Mouse (Mus musculus): Measurements from ENCODE around the gene Rp9. TPM values are rescaled to one million over a fixed set of nuclear protein-coding genes. Genes with fewer than 3 reads are reported as not detected.
"Not testable (repeated sequence)": the region's sequence is repeated elsewhere in the genome, so short reads cannot be mapped to it uniquely, and the experiment has no call there.

Rp9 gene
- polyA plus RNA-seq, 1 experiment from 2014 or later, result 56.0 TPM

- H3K9ac ChIP-seq (ENCODE audit: low read depth, low read length), result no peak overlapping the region
- no peaks in the 10 kb centered on the region for H3K27me3 ChIP-seq (ENCODE audit: control insufficient read depth, insufficient read depth, low read length)
- no peaks in the 10 kb centered on the region for H3K9me3 ChIP-seq (ENCODE audit: control insufficient read depth, low read length)
- H3K36me3 ChIP-seq (ENCODE audit: control insufficient read depth, insufficient read depth, low read length), result no peaks in the 10 kb centered on the region
- 84% methylated on average over 3 of the region's 3 CpGs for WGBS
- no peak overlapping the region for H3K4me2 ChIP-seq (replicated peaks; ENCODE audit: low read depth, low read length)
- ATAC-seq (ENCODE audit: low FRiP score), result no peak
- no peaks in the 10 kb centered on the region for H3K4me1 ChIP-seq (replicated peaks; ENCODE audit: control insufficient read depth, insufficient read depth, low read length)
- no peak overlapping the region for H3K4me3 ChIP-seq (ENCODE audit: low read depth, low read length)
- DNase-seq (ENCODE audit: low spot score), result no peak
- no peak overlapping the region for H3K27ac ChIP-seq (ENCODE audit: low read depth, low read length)
Measured at GRCm38 (mm10) chr9:22405414-22405813, 64.1 kb downstream of the Rp9 start.

- not testable (repeated sequence) for H3K9ac ChIP-seq (ENCODE audit: low read depth, low read length); H3K27me3 ChIP-seq (ENCODE audit: control insufficient read depth, insufficient read depth, low read length); ATAC-seq (ENCODE audit: low FRiP score); DNase-seq (ENCODE audit: low spot score); H3K9me3 ChIP-seq (ENCODE audit: control insufficient read depth, low read length); H3K4me1 ChIP-seq (replicated peaks; ENCODE audit: control insufficient read depth, insufficient read depth, low read length); H3K36me3 ChIP-seq (ENCODE audit: control insufficient read depth, insufficient read depth, low read length); H3K4me3 ChIP-seq (ENCODE audit: low read depth, low read length); H3K4me2 ChIP-seq (replicated peaks; ENCODE audit: low read depth, low read length); H3K27ac ChIP-seq (ENCODE audit: low read depth, low read length)
- WGBS, result 79% methylated on average over 2 of the region's 2 CpGs
Measured at GRCm38 (mm10) chr9:22403501-22403900, 66.0 kb downstream of the Rp9 start.

- H3K4me1 ChIP-seq (replicated peaks; ENCODE audit: control insufficient read depth, insufficient read depth, low read length), result no peaks in the 10 kb centered on the region
- no peak overlapping the region for H3K27ac ChIP-seq (ENCODE audit: low read depth, low read length)
- no peaks in the 10 kb centered on the region for H3K9me3 ChIP-seq (ENCODE audit: control insufficient read depth, low read length)
- no peaks in the 10 kb centered on the region for H3K36me3 ChIP-seq (ENCODE audit: control insufficient read depth, insufficient read depth, low read length)
- H3K9ac ChIP-seq (ENCODE audit: low read depth, low read length), result no peak overlapping the region
- no peak overlapping the region for H3K4me3 ChIP-seq (ENCODE audit: low read depth, low read length)
- 85% methylated on average over 3 of the region's 3 CpGs for WGBS
- no peak for ATAC-seq (ENCODE audit: low FRiP score)
- H3K27me3 ChIP-seq (ENCODE audit: control insufficient read depth, insufficient read depth, low read length), result no peaks in the 10 kb centered on the region
- no peak for DNase-seq (ENCODE audit: low spot score)
- no peak overlapping the region for H3K4me2 ChIP-seq (replicated peaks; ENCODE audit: low read depth, low read length)
Measured at GRCm38 (mm10) chr9:22402976-22403375, 66.6 kb downstream of the Rp9 start.

- 87% methylated on average over 6 of the region's 6 CpGs for WGBS
- no peak for ATAC-seq (ENCODE audit: low FRiP score)
Measured at GRCm38 (mm10) chr9:22402001-22402400, 67.5 kb downstream of the Rp9 start.

GRCm38 (mm10) chr9:22399021-22399420, 70.5 kb downstream of the Rp9 start:
- WGBS, result 84% methylated on average over 4 of the region's 4 CpGs
- ATAC-seq (ENCODE audit: low FRiP score) (no peak), DNase-seq (ENCODE audit: low spot score) (no peak)
- Histone ChIP-seq H3K4me1 (replicated peaks; ENCODE audit: control insufficient read depth, insufficient read depth, low read length) (no peaks in the 10 kb centered on the region), H3K4me3 (ENCODE audit: low read depth, low read length) (no peak overlapping the region), H3K4me2 (replicated peaks; ENCODE audit: low read depth, low read length) (no peak overlapping the region), H3K9me3 (ENCODE audit: control insufficient read depth, low read length) (no peaks in the 10 kb centered on the region), H3K27ac (ENCODE audit: low read depth, low read length) (no peak overlapping the region), H3K9ac (ENCODE audit: low read depth, low read length) (no peak overlapping the region), H3K27me3 (ENCODE audit: control insufficient read depth, insufficient read depth, low read length) (no peaks in the 10 kb centered on the region), H3K36me3 (ENCODE audit: control insufficient read depth, insufficient read depth, low read length) (no peaks in the 10 kb centered on the region)

More at GRCm38 (mm10) chr9:22402001-22402400, 67.5 kb downstream of the Rp9 start:
- Histone ChIP-seq H3K9me3 (ENCODE audit: control insufficient read depth, low read length) (no peaks in the 10 kb centered on the region), H3K4me2 (replicated peaks; ENCODE audit: low read depth, low read length) (no peak overlapping the region), H3K4me1 (replicated peaks; ENCODE audit: control insufficient read depth, insufficient read depth, low read length) (no peaks in the 10 kb centered on the region), H3K27ac (ENCODE audit: low read depth, low read length) (no peak overlapping the region), H3K9ac (ENCODE audit: low read depth, low read length) (no peak overlapping the region), H3K4me3 (ENCODE audit: low read depth, low read length) (no peak overlapping the region), H3K36me3 (ENCODE audit: control insufficient read depth, insufficient read depth, low read length) (no peaks in the 10 kb centered on the region), H3K27me3 (ENCODE audit: control insufficient read depth, insufficient read depth, low read length) (no peaks in the 10 kb centered on the region)
- DNase-seq (ENCODE audit: low spot score), result no peak

GRCm38 (mm10) chr9:22394725-22395124, 74.8 kb downstream of the Rp9 start:
- Histone ChIP-seq H3K36me3 (ENCODE audit: control insufficient read depth, insufficient read depth, low read length) (no peaks in the 10 kb centered on the region), H3K9me3 (ENCODE audit: control insufficient read depth, low read length) (no peaks in the 10 kb centered on the region), H3K4me2 (replicated peaks; ENCODE audit: low read depth, low read length) (no peak overlapping the region), H3K27ac (ENCODE audit: low read depth, low read length) (no peak overlapping the region), H3K4me3 (ENCODE audit: low read depth, low read length) (no peak overlapping the region), H3K27me3 (ENCODE audit: control insufficient read depth, insufficient read depth, low read length) (no peaks in the 10 kb centered on the region), H3K9ac (ENCODE audit: low read depth, low read length) (no peak overlapping the region), H3K4me1 (replicated peaks; ENCODE audit: control insufficient read depth, insufficient read depth, low read length) (no peaks in the 10 kb centered on the region)
- DNase-seq (ENCODE audit: low spot score) (no peak), ATAC-seq (ENCODE audit: low FRiP score) (no peak)
- 93% methylated on average over 2 of the region's 2 CpGs for WGBS

- Histone ChIP-seq H3K4me2 (replicated peaks; ENCODE audit: low read depth, low read length) (no peak overlapping the region), H3K4me1 (replicated peaks; ENCODE audit: control insufficient read depth, insufficient read depth, low read length) (no peaks in the 10 kb centered on the region; the same call in 1 of the 2 replicates), H3K4me3 (ENCODE audit: low read depth, low read length) (no peak overlapping the region), H3K27me3 (ENCODE audit: control insufficient read depth, insufficient read depth, low read length) (no peaks in the 10 kb centered on the region), H3K27ac (ENCODE audit: low read depth, low read length) (no peak overlapping the region), H3K36me3 (ENCODE audit: control insufficient read depth, insufficient read depth, low read length) (no peaks in the 10 kb centered on the region), H3K9ac (ENCODE audit: low read depth, low read length) (no peak overlapping the region), H3K9me3 (ENCODE audit: control insufficient read depth, low read length) (no peaks in the 10 kb centered on the region)
- 94% methylated on average over 5 of the region's 5 CpGs for WGBS
- DNase-seq (ENCODE audit: low spot score) (no peak), ATAC-seq (ENCODE audit: low FRiP score) (no peak)
Measured at GRCm38 (mm10) chr9:22390390-22390789, 79.2 kb downstream of the Rp9 start.

- H3K36me3 ChIP-seq (ENCODE audit: control insufficient read depth, insufficient read depth, low read length), result no peaks in the 10 kb centered on the region
- H3K4me3 ChIP-seq (ENCODE audit: low read depth, low read length), result peak overlapping the region; percentile 80; the same call in 1 of the 2 replicates
- H3K27ac ChIP-seq (ENCODE audit: low read depth, low read length), result peak overlapping the region; percentile 86; the same call in 1 of the 2 replicates
- H3K9me3 ChIP-seq (ENCODE audit: control insufficient read depth, low read length), result no peaks in the 10 kb centered on the region
- DNase-seq (ENCODE audit: low spot score), result no peak
- 70% methylated on average over 6 of the region's 6 CpGs for WGBS
- H3K4me1 ChIP-seq (replicated peaks; ENCODE audit: control insufficient read depth, insufficient read depth, low read length), result no peaks in the 10 kb centered on the region; the same call in 1 of the 2 replicates
- no peak for ATAC-seq (ENCODE audit: low FRiP score)
- peak overlapping the region; percentile 67; the same call in 1 of the 2 replicates for H3K4me2 ChIP-seq (replicated peaks; ENCODE audit: low read depth, low read length)
- H3K27me3 ChIP-seq (ENCODE audit: control insufficient read depth, insufficient read depth, low read length), result no peaks in the 10 kb centered on the region
- H3K9ac ChIP-seq (ENCODE audit: low read depth, low read length), result peak overlapping the region; percentile 86; the same call in 1 of the 2 replicates
Measured at GRCm38 (mm10) chr9:22389736-22390245, 79.8 kb downstream of the Rp9 start.

- Histone ChIP-seq H3K9me3 (ENCODE audit: control insufficient read depth, low read length) (no peaks in the 10 kb centered on the region), H3K27ac (ENCODE audit: low read depth, low read length) (peak within 1 kb of the TSS; percentile 86), H3K4me2 (replicated peaks; ENCODE audit: low read depth, low read length) (peak within 1 kb of the TSS; percentile 67), H3K36me3 (ENCODE audit: control insufficient read depth, insufficient read depth, low read length) (no peaks in the 10 kb centered on the region), H3K9ac (ENCODE audit: low read depth, low read length) (peak within 1 kb of the TSS; percentile 86), H3K27me3 (ENCODE audit: control insufficient read depth, insufficient read depth, low read length) (no peaks in the 10 kb centered on the region), H3K4me3 (ENCODE audit: low read depth, low read length) (peak within 1 kb of the TSS; percentile 80), H3K4me1 (replicated peaks; ENCODE audit: control insufficient read depth, insufficient read depth, low read length) (no peaks in the 10 kb centered on the region; the same call in 1 of the 2 replicates)
- WGBS, result under 1% methylated on average over 44 of the region's 44 CpGs
- DNase-seq (ENCODE audit: low spot score), result peak; percentile 97
- ATAC-seq (ENCODE audit: low FRiP score), result peak; percentile 98
Measured at GRCm38 (mm10) chr9:22389021-22389476, 80.5 kb downstream of the Rp9 start, which contains the start of gene Anln. Gene Anln (minus strand): TSS chr9:22389188.
